Mouse (Mus musculus) kidney, adult 2 months (tissue): ENCODE data around the gene Tasp1.

Source experiments
- CTCF ChIP-seq: fragments of 200-500 bp; conservative IDR thresholded peaks from 2 replicates; pipeline ENCODE4 v1.5.1; 2011; ENCODE audit warnings: low read depth, mild to moderate bottlenecking, control low read depth, low read length, moderate library complexity, mixed read lengths; ENCODE audit not compliant: insufficient read depth, insufficient read length
- POLR2A ChIP-seq: fragments of 200-500 bp; IDR thresholded peaks from one replicate; pipeline ENCODE4 v1.6.1; 2011; ENCODE audit warnings: low read depth, low read length, control low read depth

DNA sequence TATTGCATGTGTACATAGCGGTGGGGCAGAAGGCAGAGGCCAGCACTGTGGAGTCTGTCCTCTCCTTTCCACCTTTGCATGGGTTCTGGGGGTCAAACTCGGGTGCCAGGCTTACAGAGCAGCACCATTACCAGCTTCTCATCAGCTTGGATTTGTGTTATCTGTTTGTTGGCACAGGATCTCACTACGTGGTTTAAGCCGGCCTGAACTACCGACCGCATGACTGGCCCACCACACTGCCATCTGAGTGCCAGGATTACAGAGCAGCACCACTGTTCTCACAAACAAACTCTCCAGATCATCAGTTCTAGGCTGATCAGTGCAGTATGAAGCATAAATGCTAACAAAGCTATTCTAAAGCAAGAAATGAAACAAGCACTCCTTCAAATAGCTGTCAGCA lies 8.5 kb downstream of the Tasp1 start:
- TF ChIP-seq CTCF (no peak), POLR2A (no peak)
